Mouse (Mus musculus) embryo, embryonic 11.5 days (tissue): Measurements from ENCODE around the gene Egln2.

Experiments
- DNase-seq: peaks from one replicate; pipeline ENCODE4 v3.0.0-alpha.2; 2012; ENCODE audit warnings: low read depth, low spot score

The Egln2 gene

GRCm38 (mm10) chr7:27166614-27167474 lies at the start of gene Egln2:
Egln2 (minus strand) TSS chr7:27166802.
- DNase-seq = peak; percentile 90

- DNase-seq = no peak
Measured at GRCm38 (mm10) chr7:27212626-27213025, 46.0 kb upstream of the Egln2 start.

GRCm38 (mm10) chr7:27203730-27204449 lies 37.3 kb upstream of the Egln2 start:
- DNase-seq = no peak

- no peak for DNase-seq
Measured at GRCm38 (mm10) chr7:27198779-27199178, 32.2 kb upstream of the Egln2 start.

GRCm38 (mm10) chr7:27198355-27198754 lies 31.8 kb upstream of the Egln2 start:
- DNase-seq = no peak

GRCm38 (mm10) chr7:27197634-27198033 lies 31.0 kb upstream of the Egln2 start:
- DNase-seq = no peak

- no peak for DNase-seq
Measured at GRCm38 (mm10) chr7:27197136-27197535, 30.5 kb upstream of the Egln2 start.

- DNase-seq = peak; percentile 97
Measured at GRCm38 (mm10) chr7:27195681-27196611, 29.3 kb upstream of the Egln2 start, which contains the start of the genes BC024978 and Snrpa. BC024978 (plus strand) TSS chr7:27195781. Snrpa (minus strand) TSS chr7:27196271.

- no peak for DNase-seq
Measured at GRCm38 (mm10) chr7:27193731-27194130, 27.1 kb upstream of the Egln2 start.

GRCm38 (mm10) chr7:27192434-27192833 lies 25.8 kb upstream of the Egln2 start:
- DNase-seq = no peak

GRCm38 (mm10) chr7:27189271-27189931 lies 22.8 kb upstream of the Egln2 start:
- DNase-seq = no peak

- no peak for DNase-seq
Measured at GRCm38 (mm10) chr7:27185986-27186385, 19.4 kb upstream of the Egln2 start.

GRCm38 (mm10) chr7:27184964-27185363 lies 18.4 kb upstream of the Egln2 start:
- no peak for DNase-seq

GRCm38 (mm10) chr7:27182498-27182897 lies 15.9 kb upstream of the Egln2 start:
- DNase-seq = no peak

- no peak for DNase-seq
Measured at GRCm38 (mm10) chr7:27180837-27181695, 14.5 kb upstream of the Egln2 start, which contains the start of the genes Gm21983 and Mia. Gm21983 (minus strand) TSS chr7:27181086. Mia (minus strand) TSS chr7:27181157.

GRCm38 (mm10) chr7:27180036-27180435 lies 13.4 kb upstream of the Egln2 start:
- DNase-seq = no peak

GRCm38 (mm10) chr7:27179217-27179918 lies 12.8 kb upstream of the Egln2 start:
- DNase-seq = no peak

- DNase-seq = peak; percentile 100
Measured at GRCm38 (mm10) chr7:27178324-27179216, 12.0 kb upstream of the Egln2 start, which contains the start of gene Rab4b. Rab4b (minus strand) TSS chr7:27178896.
